Mouse (Mus musculus): ENCODE results near the gene Gng8.
A peak's percentile ranks its signal among the peaks of the same experiment; 100 is the strongest.

The Gng8 gene

DNA sequence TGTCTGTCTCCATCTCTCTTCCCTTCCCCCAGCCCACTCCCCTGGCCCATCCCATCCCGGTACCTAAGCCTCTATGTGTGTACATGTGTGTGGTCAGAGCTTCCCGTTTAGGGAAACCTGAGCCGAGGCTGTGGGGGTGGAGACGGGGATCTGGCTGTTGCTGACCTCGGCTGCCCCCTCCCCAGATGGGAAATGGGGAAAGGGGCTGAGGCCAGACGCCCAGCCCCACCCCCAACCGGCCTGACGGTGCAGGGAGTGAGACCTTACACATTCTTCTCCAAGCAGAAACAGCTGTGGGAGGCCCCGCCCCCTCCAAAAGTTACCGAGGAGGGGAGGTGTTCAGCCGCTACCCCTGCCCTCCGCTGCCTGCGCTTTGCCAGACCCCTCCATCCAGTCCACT lies 15.0 kb upstream of the Gng8 start:
- DNase-seq: no peak

DNA sequence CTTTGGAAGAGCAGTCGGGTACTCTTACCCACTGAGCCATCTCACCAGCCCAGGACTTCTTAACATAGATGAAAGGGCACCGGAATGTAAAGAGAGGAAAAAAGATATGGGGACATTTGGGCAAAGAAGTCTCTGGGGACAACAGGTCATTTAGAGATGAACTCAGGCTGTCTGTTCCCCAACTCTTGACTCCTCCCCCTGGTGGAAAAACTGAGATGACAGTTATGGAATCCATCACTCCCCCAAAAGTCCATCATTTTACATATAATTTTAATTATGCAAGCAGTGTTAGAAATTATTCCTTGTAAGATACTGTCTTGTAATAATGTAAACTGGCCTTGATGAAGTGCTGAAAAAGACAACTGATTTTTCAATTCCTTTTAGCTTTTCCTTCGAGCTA lies 13.9 kb upstream of the Gng8 start:
- DNase-seq: no peak

GRCm38 (mm10) chr7:16879796-16880547 lies 11.6 kb upstream of the Gng8 start:
- DNase-seq: no peak

- no peak for DNase-seq
These were observed 11.0 kb upstream of the Gng8 start for GRCm38 (mm10) chr7:16880615-16881014.

- DNase-seq: no peak
These were observed 8.4 kb upstream of the Gng8 start for GRCm38 (mm10) chr7:16883162-16883561.

DNA sequence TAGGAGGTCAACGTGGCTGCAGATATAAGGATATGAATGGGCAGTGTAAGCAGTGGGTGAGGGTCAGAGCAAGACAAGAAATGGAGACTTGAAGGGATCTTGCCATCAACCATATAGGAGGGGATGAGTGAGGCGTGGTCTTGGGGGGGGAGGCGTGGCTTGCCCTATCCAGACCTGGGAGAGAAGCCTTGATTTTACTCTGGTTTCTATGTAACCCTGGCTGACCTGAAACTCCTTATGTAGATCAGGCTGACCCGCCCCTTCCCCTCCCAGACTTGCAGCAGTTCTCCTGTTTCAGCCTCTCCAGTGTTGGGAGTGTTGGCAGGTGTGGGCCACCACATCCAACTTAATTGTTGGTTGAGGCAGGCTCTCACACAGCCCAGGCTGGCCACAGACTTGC lies 7.3 kb upstream of the Gng8 start:
- no peak for DNase-seq

DNA sequence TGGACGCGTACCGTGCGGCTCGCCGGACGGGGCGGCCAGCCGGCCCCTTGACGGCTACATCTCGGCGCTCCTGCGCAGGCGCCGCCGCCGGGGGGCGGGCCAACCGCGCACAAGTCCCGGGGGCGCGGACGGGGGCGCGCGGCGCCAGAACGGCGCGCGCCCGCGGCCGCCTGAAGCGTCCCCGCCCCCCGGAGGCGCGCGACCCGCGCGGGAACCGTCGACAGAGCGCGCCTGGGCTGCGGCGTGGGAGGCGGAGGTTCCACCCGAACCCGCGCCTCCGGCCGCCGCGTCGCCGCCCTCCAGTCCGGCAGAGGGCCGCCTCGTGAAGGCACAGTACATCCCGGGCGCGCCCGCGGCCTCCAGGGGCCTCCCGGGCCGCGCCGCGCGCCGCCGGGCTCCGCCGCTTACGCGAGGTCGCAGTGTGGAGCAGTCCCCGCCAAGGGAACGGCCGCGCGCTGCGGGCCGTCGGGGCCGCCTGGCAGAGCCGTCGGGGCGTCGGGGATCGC lies 6.3 kb upstream of the Gng8 start:
- DNase-seq: no peak

- no peak for DNase-seq
These were observed 5.7 kb upstream of the Gng8 start for GRCm38 (mm10) chr7:16885905-16886304.

DNA sequence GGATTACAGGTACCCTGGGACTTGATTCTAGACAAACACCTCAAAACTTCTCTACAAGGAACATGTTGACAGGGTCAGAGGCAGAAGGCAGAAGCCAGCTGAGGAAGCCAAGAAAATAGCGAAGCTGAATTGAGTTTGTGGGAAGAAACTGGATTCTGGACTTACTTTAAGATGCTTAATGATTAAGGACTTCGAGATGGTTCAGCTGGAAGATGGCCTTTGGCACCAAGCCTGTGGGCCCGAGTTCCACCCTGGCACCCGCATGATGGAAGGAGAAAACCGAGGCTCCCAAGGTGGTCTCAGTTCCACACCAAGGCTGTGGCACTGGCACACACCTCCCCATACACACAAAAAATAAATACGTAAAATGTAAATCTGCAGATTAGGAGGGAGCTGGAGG lies 1.1 kb upstream of the Gng8 start:
- peak; percentile 38 for DNase-seq

DNA sequence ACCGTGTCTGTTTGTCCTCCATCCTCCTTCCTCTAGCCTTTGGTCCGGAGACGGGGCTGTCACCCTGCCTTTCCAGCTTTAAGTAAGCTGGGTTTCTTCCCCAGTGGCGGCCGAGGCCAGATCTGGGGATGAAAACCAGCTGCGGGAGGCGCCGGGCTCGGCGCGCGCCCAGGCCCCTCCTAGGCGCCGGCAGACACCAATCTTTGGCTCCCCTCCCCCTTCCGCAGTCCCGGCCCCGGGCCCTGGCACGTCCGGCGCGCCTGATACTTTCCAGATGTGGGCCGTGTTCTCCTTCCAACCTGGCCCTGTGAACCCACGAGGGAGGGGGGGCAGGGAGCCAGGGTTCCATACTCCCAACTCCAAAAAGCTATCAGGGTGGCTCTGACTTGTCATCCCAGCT lies 642 bp upstream of the Gng8 start:
- peak; percentile 60 for DNase-seq

DNA sequence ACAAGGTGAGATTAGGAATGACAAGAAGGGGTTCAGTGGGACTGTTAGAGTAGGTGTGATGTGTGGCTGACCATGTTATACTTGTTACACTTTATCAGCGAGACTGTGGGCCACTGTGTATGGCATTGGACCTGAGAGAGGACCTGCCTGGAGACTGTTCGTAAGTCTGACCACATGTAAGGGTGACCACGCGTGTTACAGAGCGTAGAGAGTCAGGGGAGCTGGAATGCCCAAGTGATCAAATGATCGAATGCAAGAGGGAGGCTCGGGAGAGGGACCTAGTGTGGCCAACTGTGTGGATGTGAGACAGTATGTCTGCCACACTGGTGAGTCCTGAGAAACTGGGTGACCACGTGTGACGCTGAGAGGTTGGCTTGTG lies 755 bp downstream of the Gng8 start:
- DNase-seq: no peak

- DNase-seq: no peak
These were observed 2.0 kb downstream of the Gng8 start for GRCm38 (mm10) chr7:16893612-16894011.

GRCm38 (mm10) chr7:16894279-16894678 lies 2.7 kb downstream of the Gng8 start:
- no peak for DNase-seq

DNA sequence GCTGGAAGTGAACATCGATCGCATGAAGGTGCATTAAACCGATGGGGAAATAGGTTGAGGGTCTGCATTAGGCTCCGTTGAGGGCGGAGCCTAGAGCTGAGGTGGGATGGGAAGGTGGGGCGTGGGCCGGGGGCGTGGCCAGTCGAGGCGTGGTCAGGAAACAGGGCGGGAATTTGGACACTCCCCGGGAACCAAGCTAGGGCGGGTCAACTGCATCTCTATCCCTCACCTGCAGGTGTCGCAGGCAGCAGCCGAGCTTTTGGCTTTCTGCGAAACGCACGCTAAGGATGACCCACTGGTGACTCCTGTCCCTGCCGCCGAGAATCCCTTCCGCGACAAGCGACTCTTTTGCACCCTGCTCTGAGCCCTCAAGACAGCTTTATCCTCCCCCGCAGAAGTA lies 3.4 kb downstream of the Gng8 start:
- DNase-seq: peak; percentile 73

GRCm38 (mm10) chr7:16895511-16895910 lies 3.9 kb downstream of the Gng8 start:
- no peak for DNase-seq

DNA sequence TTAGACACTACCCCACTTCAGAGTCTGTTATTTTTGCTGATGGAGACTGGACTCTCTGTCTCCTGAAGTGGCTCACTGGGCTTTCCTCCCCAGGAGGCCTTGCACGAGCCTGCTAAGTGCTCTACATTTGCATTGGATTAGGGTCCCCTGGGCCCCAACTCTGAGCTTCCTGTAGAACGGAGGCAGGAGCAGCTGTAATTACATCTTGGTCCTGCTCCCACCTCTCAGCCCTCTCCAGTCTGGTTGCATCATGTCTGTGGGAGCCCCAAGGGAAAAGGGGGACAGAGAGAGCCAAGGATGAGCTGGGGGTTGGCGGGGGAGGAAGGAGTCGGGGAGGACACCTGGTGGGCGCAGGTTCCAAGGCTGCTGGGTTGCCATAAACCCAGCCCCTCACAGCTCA lies 8.9 kb downstream of the Gng8 start:
- no peak for DNase-seq

DNA sequence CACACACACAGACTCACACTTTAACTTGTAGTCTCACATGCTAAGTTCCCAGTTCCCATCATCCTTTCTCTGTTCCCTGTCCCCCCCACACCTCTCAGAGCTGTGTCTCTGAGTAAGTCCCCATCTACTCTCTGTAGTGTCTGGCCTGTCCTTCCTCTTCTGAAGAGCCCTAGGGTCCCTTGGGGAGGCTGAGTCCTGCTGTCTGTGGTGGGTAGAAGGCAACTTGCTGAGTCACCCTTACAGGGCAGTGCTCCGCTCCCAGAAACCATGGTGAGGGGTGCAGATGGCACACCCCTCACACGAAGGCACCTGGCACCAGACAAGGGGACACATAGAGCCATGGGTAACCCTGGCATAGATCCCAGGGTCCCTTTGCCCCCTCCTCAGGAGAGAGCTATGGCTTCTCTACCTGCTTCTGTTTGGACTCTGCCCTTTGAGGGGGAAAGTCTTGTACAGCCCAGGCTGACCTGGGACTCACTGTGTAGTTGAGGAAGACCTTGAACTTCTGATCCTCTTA lies 11.9 kb downstream of the Gng8 start:
- DNase-seq: no peak

- DNase-seq: no peak
These were observed 12.6 kb downstream of the Gng8 start for GRCm38 (mm10) chr7:16904120-16904675.

DNA sequence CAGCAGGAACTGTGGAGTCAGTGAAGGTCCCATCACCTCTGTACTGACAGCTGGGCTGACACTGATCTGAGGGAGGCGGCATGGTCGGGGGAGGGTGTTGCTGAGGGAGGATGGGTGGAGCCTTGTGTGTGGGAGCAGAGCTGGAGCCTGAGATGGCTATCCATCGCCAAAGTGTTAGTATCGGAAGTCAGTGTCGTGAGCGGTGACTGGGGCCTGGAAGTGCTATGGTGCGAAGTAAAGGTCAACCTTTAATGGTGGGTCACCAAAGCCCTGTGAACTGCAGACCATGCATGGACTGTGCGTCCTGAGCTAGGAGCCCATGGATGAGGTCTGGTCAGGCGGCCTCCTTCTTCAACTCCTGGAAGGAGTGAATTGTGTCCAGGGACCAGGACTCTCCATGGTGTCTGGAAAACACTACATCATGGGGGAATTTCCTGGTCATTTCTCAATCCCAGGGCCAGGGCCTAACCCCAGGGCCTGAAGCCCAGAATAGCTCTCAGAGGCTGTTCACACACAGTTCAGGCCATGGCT lies 14.0 kb downstream of the Gng8 start:
- DNase-seq: peak; percentile 33

DNA sequence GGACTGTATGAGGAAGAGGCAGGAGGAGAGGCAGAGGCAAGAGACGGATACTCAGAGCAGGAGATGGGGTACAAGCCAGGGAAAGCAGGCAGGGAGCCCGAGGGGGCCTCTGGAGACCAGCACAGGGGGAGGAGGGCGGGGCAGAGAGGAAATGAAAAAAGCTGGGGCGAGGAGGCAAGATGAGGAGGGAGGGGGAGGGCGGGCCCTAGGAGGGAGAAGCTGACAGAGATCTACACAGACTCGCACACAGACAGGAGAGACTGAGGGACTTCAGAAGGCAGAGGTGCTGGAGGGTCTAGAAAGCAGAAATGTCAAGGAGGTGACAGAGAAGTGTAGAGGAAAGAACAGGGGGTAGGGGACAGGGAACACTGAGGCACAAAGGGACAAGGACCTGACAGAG lies 14.7 kb downstream of the Gng8 start, which contains the start of gene Ptgir:
Ptgir (plus strand) TSS at position 210 of the 400 bp plus-strand sequence.
- no peak for DNase-seq

DNA sequence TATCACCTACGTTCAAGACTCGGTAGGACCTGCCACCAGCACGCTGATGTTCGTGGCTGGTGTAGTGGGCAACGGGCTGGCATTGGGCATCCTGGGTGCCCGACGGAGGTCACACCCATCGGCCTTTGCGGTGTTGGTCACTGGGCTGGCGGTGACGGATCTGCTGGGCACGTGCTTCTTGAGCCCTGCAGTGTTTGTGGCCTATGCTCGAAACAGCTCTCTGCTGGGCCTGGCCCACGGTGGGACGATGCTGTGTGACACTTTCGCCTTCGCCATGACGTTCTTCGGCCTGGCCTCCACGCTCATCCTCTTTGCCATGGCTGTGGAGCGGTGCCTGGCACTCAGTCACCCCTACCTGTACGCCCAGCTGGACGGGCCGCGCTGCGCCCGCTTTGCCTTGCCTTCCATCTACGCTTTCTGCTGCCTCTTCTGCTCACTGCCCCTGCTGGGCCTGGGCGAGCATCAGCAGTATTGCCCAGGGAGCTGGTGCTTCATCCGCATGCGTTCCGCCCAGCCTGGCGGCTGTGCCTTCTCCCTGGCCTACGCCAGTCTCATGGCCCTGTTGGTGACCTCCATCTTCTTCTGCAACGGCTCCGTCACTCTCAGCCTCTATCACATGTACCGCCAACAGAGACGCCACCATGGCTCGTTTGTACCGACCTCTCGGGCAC lies 15.4 kb downstream of the Gng8 start:
- no peak for DNase-seq

- no peak for DNase-seq
These were observed 16.3 kb downstream of the Gng8 start for GRCm38 (mm10) chr7:16907842-16908241.

- no peak for DNase-seq
These were observed 16.8 kb downstream of the Gng8 start for GRCm38 (mm10) chr7:16908367-16908766.

- no peak for DNase-seq
These were observed 17.3 kb downstream of the Gng8 start for GRCm38 (mm10) chr7:16908859-16909258.
